Mouse (Mus musculus): ENCODE results near the gene Agtrap.

Gene Agtrap

DNA sequence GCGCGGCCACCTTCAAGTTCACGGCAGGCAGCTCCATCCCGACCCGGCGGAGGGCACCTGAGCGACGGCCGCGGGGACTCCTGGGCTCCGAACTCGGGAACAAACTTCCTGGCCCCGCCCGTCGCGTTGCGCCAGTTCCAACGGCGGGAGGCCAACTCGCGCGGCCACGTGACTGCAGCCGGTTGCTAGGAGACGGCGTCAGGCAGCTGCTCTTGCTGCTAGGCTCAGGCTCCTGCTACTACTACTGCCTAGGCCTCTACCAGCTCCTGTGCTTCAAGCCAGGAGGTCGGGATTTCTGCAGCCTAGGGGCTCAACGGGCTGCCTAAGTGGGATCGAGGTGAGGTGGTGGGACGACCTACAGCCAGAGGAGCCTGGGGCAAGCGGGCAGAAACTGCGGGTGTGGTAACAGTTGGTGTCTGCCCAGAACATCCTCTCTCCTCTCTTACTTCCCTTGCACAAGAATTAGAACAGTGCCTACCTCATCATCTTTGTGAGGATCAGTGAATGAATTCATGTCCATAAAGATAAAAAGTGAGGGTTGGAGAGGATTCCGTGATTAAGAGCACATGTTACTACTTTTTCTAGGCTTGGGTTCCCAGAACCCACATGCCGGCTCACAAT is at the start of gene Agtrap:
Gene Agtrap, minus strand, starts transcription at position 125 of the 621 bp plus-strand sequence.
- peak; percentile 94 for DNase-seq (ENCODE audit: low read depth, low spot score)

DNA sequence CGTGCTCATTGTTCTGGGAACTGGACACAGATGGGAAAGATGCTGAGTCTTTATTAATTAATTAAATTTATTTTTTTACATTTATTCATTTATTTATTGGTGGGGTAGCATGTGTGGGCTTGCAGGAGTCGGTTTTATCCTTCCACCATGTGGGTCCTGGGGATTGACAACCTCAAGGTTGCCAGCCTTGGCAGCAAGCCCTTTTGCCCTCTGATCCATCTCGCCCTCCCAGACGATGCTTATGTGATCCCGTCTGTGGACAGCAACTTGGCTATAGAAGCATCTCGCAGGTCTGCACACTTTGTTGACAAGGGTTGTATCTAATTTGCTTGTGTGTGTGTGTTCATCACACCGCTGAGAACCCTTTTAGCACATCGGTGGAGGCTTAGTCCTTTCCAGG is 49.7 kb upstream of the Agtrap start:
- no peak for DNase-seq (ENCODE audit: low read depth, low spot score)

DNA sequence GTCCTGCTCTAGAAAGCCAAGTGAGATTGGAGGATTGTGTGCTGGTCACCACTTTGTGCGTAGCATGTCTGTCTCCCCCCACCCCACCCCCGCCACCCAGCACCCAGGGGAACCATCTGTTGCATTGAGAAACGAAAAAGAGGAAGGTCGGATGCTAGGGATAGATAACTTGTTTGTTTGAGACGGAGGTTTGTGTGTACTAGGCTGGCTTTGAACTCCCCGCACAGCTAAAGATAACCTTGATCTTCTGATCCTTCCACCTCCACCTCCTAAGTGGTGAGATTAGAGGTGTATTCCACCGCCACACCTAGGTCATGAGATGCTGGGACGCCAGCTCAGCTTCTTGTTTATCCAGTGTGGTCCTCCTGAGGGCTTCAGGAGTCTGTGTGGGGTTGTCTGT is 47.2 kb upstream of the Agtrap start:
- no peak for DNase-seq (ENCODE audit: low read depth, low spot score)

DNA sequence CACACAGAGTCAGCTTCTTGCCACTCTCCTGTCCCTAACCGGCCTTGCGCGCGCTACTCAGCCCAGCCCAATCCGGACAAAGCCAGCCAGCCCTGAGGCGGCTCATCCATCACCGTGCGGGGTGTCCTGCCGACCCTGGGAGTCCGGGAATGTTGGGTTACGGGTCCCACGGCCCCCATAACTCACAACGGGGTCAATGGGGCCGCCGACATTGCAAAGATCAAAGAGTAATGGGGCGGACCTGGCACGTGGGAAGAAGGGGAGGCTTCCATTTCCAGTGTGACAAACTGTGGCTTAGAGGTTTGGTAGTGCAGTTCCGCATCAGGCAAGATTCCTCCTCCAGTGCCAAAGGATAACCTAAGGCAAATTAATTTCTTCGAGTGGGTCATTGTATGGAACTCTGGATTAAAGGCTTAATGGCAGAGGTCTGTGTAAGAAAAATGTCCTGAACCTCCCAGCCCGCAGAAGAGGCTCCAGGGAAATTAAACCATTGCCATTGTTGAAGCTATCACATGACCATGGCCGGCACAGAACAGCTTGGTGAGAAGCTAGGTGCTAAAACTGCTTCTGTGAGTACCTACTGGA is 43.8 kb upstream of the Agtrap start:
- DNase-seq (ENCODE audit: low read depth, low spot score): no peak

DNA sequence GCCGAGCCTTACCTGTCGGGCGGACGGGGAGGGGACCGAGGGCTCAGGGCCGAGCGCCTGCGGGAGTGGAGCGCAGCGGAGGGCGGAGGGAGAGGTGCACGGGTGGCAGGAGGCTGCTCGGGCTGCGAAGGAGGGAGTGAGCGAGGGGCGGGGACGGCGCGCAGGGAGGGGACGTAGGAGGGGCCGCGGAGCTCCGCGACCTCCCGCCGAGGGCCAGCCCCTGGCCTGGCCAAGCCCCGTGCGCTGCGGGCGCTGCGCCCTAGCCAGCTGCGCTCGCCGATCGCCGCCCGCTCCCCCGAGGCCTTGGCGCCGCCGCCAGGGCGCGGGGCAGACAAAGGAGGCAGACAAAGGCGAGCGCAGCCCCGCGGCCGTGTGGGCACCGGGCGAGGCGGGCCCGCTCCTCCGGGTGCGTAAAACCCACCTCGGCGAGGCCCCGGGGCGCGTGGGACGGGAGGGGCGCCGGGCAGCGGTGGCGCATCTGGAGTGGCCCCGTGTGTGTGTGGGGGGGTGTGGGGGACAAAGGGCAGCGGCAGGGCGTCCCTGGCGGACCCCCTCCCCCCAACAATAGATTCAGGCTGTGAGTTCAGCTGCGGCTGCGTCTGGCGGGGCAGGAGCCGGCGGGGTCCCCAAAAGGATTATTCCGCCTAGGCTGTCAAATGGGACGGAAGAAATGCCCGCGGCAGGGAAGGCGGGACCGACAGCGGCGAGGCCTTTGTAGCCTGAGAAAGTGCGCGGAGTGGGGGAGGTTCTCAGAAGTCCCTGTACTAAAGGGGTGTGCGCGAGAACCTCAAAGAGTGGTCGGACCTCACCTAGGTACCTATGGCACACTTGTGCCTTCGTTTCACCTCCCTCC is 43.0 kb upstream of the Agtrap start, which contains the start of gene Draxin:
Gene Draxin, minus strand, starts transcription at position 138 of the 853 bp plus-strand sequence.
- no peak for DNase-seq (ENCODE audit: low read depth, low spot score)

DNA sequence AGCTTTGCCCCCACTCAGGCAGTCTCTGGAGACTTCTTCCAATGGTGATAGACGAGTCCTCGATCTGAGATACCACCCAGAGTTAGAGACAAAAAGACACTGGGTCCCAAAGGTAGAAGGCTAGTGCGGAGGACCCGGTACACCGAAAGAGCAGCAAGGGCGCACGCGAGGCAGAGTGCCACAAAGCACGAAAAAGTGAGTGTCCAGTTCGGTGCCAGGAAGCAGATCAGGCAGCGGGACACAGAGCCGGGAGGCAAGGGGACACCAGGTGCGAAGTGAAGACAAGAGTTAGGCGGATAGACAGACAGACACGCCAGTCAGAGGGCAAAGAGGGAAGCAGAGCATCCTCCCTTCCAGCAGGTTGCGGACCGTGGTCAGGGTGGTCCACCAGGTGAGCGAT is 42.3 kb upstream of the Agtrap start, which contains the start of gene Mad2l2:
Gene Mad2l2, plus strand, starts transcription at position 252 of the 400 bp plus-strand sequence.
- no peak for DNase-seq (ENCODE audit: low read depth, low spot score)

DNA sequence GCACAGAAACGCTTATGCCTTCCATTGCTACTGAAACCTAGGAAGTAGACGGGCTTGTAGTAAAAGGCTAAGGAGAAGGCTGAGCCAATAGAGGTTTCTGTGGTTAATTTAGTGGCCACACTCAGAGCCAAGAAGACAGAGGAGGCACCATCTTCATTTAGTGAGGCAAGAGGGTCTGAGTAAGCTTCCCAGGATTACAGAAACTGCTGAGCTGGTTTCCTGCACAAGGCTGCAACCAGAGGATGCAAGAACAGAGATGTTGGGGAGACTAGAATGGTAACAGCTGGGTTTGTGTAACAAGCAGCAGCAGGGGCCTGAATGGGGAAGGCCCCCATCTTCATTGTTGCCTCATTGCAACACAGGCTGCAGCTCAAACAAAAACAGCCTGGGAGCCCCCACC is 40.8 kb upstream of the Agtrap start:
- DNase-seq (ENCODE audit: low read depth, low spot score): no peak

DNA sequence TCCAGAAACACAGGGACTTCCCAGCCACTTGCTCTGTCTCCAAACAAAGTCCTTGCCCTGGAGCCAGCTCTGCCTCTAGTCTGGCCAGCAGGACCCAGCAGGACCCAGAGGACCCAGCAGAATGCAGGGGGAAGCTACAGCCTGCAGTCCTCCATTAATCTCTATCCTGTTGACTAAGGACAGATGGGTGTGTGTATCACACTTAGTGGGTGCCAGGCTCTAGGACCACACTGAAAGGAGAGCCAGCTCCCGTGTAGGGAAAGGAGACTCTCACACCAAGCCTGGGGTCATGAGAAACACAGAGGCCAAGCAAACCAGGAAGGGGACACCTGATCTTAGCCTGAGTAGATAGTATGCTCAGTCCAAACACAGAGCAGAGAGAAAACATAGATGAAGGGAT is 40.4 kb upstream of the Agtrap start:
- DNase-seq (ENCODE audit: low read depth, low spot score): no peak

DNA sequence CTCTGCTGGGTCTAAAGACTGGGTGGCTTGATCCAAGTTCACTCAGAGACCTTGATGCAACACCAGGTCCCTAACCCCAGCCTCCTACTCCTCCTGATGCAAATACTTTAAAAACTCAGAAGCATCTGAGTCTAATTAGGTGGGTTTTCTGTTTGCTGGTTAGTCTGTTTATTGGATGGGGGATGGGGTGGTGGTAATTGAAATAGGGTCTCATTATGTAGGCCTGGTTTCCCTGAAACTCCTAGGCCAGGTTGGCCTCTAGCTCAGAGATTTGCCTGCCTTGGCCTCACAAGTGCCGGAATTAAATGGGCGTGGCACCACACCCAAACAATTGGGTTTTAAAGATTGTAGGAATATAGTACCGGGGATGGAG is 34.8 kb upstream of the Agtrap start:
- no peak for DNase-seq (ENCODE audit: low read depth, low spot score)

DNA sequence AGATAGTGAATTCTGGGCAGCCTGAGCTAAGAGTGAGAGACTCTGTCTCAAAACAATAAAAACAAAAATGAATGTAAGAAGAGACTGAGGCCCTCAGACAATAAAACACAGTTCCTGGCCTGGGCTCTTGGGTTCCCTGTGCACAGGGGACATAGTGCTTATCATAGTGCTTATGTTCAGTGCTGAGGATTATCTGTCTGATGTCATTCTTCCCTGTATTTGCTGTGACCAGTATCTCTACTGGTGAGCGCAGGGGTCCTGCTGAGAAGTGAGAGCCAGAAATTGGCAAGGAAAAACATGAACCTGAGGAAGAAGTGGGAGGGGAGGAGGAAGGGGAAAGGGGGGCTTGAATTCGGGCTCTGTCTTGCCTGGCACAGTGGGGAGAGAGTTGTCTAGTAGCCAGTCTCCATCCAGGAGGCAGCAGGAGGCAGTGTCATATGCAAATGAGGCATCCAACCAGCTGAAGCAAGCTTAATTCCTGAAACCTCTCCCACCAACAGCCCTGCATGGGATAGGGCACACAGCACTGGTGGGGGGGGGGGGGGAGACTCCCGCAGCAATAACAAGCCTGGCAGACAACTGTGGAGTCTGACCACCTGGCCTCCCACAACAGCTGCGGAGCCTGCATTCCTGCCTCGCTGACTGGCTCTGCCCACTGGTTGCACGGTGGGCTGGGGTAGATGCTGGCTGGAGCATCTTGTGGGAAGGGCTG is 34.3 kb upstream of the Agtrap start:
- DNase-seq (ENCODE audit: low read depth, low spot score): no peak

DNA sequence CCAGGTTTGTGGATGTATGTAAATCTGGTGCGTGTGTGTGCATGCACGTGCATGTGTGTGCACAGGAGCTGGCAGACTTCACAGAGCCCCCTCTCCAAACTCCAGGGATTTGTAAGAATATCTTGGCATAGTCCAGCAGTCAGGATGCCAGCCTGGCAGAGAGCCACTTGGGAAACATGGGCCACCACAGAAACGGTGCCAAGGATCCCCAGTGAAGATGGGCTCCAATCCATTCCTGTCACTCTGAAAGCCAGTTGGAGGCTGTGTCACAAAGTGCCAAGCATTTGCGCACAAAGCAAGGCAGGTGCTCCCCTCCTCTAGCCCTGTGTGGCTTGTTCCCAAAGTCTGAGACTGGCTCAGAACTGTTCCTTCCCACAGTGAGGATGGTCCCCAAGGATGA is 33.5 kb upstream of the Agtrap start:
- no peak for DNase-seq (ENCODE audit: low read depth, low spot score)

DNA sequence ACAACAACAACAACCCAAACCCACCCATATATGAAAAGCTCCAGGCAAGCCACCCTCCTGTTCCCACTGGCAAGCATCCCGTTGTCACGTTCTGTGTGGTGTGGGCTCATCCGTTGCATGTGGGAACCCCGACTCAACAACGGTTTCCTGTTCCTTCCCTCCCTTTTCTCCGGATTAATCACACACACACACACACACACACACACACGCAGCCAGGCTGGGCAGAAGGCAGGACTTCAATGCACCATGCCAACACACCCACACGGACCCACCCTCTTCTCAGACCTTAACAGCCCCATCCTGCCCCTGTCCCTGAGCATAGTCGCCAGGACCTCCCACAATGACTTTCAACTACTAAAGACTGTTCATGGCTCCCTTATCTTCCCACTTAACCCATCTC is 32.7 kb upstream of the Agtrap start:
- no peak for DNase-seq (ENCODE audit: low read depth, low spot score)

DNA sequence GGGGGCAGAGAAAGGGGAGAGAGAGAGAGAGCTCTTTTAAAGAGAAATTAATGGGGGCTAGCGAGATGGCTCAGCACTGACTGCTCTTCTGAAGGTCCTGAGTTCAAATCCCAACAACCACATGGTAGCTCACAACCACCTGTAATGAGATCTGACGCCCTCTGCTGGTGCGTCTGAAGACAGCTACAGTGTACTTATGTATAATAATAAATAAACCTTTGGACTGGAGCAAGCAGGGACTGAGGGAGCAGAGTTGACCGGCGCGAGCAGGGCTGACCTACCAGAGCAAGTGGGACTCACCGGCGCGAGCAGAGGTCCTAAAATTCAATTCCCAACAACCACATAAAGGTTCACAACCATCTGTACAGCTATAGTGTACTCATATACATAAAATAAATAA is 31.7 kb upstream of the Agtrap start:
- peak; percentile 21 for DNase-seq (ENCODE audit: low read depth, low spot score)

DNA sequence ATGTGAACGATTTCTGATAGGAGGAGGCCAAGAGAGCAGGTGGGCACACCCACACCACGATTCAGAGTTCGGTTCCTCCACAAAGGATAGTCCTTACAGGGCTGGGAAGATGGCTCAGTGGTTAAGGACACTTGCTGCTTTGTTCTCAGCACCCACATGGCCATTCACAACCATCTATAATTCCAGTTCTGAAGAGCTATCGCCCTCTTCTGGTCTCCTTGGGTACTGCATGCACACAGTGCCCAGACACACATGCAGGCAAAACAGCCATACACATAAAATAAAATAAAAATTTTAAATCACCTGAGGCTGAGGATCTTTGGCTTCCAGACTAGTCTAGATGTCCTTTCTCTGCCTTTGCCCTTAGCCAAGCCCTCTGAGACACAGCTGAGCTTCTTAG is 29.6 kb upstream of the Agtrap start:
- peak; percentile 45 for DNase-seq (ENCODE audit: low read depth, low spot score)

DNA sequence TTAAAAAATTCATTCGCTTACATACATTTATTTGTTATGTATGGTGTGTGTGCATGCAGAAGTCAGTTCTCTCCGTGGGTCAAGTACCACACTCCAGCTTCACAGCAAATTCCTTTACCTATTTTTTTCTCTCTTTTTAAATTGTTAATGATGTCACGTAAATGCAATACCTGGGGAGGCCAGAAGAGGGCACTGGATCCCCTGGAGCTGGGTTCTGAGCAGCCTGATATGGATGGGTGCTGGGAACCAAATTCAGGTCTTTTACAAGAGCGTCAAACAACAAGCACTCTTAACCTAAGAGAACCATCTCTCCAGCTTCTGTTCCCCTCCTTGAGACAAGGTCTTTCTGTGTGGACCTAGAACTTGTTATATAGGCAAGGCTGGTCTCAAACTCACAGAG is 28.8 kb upstream of the Agtrap start:
- peak; percentile 43 for DNase-seq (ENCODE audit: low read depth, low spot score)

DNA sequence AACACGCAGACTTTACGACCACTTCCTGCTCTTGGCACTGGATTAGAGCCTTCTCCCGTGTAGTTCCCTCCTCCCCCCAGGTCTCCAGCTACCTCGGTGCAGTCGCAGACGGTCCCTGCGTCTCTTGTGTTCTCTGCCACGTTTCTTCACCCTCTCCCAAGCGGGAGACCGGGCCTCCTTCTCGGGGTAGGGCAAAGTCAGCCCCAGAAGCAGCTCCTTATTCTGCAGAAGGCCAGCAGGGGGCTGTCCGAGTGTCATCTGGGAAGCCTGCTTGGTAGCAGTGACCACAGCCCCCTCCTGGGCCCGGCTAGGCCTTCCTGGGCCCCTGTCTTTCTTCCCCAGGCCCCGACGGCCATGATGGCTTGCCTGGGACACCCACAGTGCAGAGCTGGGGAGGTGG is 27.6 kb upstream of the Agtrap start:
- peak; percentile 64 for DNase-seq (ENCODE audit: low read depth, low spot score)

DNA sequence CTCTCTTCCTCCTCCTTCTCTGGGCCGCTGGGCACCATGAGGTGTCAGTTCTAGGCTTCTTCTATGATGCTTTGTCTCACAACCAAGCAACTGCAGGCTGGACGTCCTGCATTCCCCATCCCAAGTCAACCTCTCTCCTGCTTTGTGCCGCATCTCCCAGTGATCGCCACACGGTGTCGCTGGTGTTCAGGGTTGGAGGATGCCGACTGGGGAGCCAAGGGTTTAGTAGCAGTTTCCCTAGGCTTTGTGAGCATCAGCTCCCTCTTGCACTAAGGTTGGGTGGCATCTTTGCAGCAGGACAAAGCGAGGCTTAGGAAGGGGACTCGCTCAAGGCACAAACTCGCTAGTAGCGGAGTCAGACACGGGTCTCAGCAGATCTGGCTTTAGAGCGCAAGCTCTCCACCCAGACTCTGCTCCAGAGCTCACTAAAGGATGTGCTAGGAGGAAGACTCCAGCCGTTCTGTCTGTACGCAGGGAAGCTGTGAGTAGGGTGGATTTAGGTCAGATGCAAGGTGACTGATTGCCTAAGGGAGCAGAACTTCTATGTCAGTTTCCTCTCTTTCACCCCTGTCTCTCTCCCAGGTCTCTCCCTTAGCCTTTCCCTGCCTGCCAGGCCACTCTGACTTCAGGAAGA is 27.0 kb upstream of the Agtrap start:
- DNase-seq (ENCODE audit: low read depth, low spot score): peak; percentile 92

DNA sequence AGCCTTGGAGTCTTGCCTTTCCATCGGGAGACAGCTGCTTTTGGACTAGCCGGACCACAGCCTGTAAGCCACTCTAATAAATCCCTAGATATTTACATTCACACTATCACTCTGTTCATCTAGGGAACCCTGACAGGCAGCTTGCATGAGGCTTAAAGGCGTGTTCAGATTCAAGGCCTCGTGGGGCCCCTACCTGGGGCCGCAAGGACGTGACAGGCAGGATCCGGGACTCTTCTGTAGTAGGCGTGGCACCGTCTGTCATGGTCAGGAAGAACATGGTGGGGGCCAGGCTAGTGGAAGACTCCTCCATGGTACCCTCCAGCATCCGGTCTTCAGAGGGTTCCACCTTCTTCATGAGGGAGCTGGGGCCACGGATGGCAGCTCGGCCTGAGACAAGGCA is 24.7 kb upstream of the Agtrap start:
- no peak for DNase-seq (ENCODE audit: low read depth, low spot score)

DNA sequence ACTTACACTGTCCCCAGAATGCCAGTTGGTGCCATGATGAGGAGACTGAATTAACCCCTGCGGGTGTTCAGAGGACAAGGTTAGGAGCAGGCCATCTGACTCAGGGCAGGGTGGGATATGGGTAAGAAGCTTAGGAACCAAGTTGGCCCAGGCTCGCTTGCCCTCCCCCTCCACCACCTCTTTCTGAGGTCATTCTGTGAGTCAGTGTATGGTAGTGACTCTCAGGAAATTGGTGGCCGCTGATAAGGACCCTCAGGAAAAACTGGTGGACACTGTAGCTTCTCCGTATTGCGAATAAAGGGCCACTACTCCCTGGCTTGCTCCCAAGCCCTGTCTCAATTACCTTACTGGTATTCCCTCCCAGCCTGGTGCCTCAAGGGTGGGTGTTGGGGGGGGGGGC is 21.4 kb upstream of the Agtrap start:
- no peak for DNase-seq (ENCODE audit: low read depth, low spot score)

DNA sequence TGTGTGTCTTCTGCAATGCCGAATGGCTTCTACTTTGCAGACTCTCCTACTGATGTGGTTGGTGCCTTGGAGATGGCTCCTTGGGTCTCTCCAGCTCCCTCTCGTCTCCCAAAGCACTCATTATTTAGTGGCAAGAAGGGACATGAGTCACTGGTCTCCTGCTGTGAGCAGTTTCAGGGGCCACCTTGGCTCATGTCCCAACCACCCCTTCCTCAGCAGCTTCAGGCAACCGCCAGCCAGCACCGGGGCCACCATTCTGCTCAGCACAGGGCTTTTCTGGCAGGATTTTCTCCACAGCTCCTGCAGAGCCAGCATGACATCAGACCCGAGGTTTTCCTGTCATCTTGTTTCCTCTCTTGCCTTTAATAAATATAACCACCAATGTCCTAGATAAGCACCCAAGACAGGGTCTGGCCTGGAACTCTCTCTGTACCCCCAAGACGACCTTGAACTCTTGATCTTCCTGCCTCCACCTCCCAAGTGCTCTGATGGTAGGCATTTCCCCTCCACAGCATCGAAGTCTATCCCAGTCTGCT is 20.8 kb upstream of the Agtrap start:
- no peak for DNase-seq (ENCODE audit: low read depth, low spot score)

DNA sequence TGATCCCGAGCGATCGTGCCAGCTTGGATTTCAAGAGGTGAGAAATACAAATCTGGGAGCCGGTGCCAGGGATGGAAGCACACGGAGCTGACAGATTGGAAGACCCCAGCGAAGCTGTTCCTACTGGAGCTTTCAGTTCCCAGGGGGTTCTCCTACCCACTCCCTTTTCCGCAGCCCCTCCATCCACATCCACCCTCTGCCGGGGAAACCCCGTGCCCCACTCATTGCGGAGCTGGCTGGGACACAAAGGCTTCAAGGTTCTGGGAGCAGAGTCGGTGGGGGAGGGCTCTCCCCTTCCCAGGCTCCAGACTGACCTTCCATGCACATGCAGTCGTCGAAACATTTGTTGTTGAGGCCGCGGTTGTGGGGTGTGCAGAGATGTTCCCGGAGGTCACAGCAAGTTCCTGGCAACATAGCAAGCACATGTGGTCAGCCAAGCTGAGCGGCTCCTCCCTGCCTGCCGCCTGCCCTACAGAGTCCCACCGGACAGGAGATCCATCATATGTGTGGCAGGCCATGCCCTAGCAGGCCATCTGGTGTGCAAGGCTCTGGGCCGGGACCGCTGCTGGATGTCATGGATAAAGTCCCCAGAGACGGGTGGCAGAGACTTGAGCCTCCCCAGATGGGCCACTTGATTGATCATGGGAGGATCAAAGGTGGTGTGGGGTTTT is 19.9 kb upstream of the Agtrap start:
- DNase-seq (ENCODE audit: low read depth, low spot score): no peak
